Mouse (Mus musculus) megakaryocyte, embryonic 14.5 days (primary cell): ENCODE measurements around the gene Wiz.

Experiments
- FLI1 ChIP-seq: IDR thresholded peaks from 2 replicates; pipeline ENCODE4 v1.6.1; 2012; ENCODE audit warnings: low read length, inconsistent platforms, mixed read lengths
- GATA1 ChIP-seq: IDR thresholded peaks from 3 replicates; pipeline ENCODE4 v1.6.1; 2012; ENCODE audit warnings: mixed read lengths, low read length, inconsistent platforms, borderline replicate concordance

GRCm38 (mm10) chr17:32378786-32379185 is 10.5 kb downstream of the Wiz start:
- TF ChIP-seq GATA1 (no peak), FLI1 (no peak)
